Mouse (Mus musculus) hindbrain, embryonic 11.5 days (tissue): Measurements from ENCODE around the gene Dcp1a. TPM values are rescaled to one million over a fixed set of nuclear protein-coding genes. Genes with fewer than 3 reads are reported as not detected.

ENCODE experiments used
- ATAC-seq: fragments of 200-750 bp; cut with Nextera tagmentation; 2 replicates; pipeline ENCODE4 v1.8.0; 2017; ENCODE audit warnings: mild to moderate bottlenecking, moderate TSS enrichment, moderate library complexity; ENCODE audit not compliant: low FRiP score
- DNase-seq: peaks from one replicate; pipeline ENCODE4 v3.0.0-alpha.2; 2015; ENCODE audit warnings: low spot score
- H3K27ac ChIP-seq: fragments of 300-500 bp; sonication (generic); 2 replicates; pipeline ENCODE4 v1.5.1; 2014; ENCODE audit warnings: mild to moderate bottlenecking, low read depth, low read length
- H3K27me3 ChIP-seq: fragments of 300-500 bp; sonication (generic); 2 replicates; pipeline ENCODE4 v1.6.1; 2014; ENCODE audit warnings: mild to moderate bottlenecking, low read length, moderate library complexity, mixed read lengths; ENCODE audit not compliant: control insufficient read depth, insufficient read depth
- H3K36me3 ChIP-seq: fragments of 300-500 bp; sonication (generic); 2 replicates; pipeline ENCODE4 v1.6.1; 2014; ENCODE audit warnings: mild to moderate bottlenecking, low read length, moderate library complexity, mixed read lengths; ENCODE audit not compliant: control insufficient read depth, insufficient read depth
- H3K4me1 ChIP-seq: fragments of 300-500 bp; sonication (generic); replicated peaks from 2 replicates; pipeline ENCODE4 v1.6.1; 2014; ENCODE audit warnings: low read length, mixed read lengths; ENCODE audit not compliant: control insufficient read depth, insufficient read depth
- H3K4me2 ChIP-seq: fragments of 300-500 bp; sonication (generic); replicated peaks from 2 replicates; pipeline ENCODE4 v1.6.1; 2014; ENCODE audit warnings: mild to moderate bottlenecking, low read depth, low read length
- H3K4me3 ChIP-seq: fragments of 300-500 bp; sonication (generic); 2 replicates; pipeline ENCODE4 v1.5.1; 2014; ENCODE audit warnings: low read depth, low read length
- H3K9ac ChIP-seq: fragments of 300-500 bp; sonication (generic); 2 replicates; pipeline ENCODE4 v1.6.1; 2014; ENCODE audit warnings: low read depth, low read length
- H3K9me3 ChIP-seq: fragments of 300-500 bp; sonication (generic); 2 replicates; pipeline ENCODE4 v1.6.1; 2016; ENCODE audit warnings: low read length; ENCODE audit not compliant: control insufficient read depth
- WGBS: fragments of 180-500 bp; shearing (Covaris S2); extraction: QIAGEN DNeasy Blood & Tissue Kit; methylation state at CpG from one replicate; pipeline ENCODE4 v1.1.7; 2014; 5-methylcytosine and 5-hydroxymethylcytosine counted together
- polyA plus RNA-seq: library from polyadenylated mRNA; unstranded; fragments of >200 nt; fragmentation: Nextera tagmentation; extraction: Ambion mirVana; gene quantifications from 2 replicates; pipeline ENCODE4 v1.2.1, GENCODE M21; 2014

Dcp1a gene
- polyA plus RNA-seq, 1 experiment from 2014 or later = 27.4 TPM

DNA sequence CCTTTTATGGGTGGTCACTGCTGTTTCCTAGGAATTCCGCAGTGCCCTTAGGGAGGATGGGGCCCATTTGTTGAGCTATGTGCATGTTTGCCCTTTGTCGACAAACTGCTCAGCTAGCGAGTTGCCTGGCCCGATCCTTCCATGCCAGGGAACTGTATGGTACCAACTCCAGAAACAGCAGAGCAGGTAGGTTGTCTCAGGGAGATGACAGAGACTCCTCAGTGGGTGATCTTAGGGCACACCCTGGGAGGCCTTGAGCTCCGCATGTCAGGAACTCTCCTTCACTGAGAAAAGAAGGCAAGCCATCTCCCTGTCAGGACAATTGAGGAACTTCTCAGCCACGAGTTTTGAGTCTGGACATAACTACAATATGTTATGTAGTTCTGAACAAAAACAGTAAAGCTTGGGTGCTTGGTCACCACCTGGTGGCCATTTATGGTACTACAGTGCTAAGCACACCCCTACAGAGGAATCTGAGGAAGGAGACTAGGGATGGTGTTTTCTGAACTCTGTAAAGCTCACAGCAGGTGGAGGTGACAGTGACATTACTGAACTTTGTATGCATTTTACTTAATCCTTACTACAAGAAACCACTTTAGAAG, 94.7 kb downstream of the Dcp1a start:
- H3K27ac ChIP-seq = no peak overlapping the region
- H3K4me3 ChIP-seq = no peak overlapping the region
- no peaks in the 10 kb centered on the region for H3K9me3 ChIP-seq
- no peaks in the 10 kb centered on the region for H3K27me3 ChIP-seq
- H3K9ac ChIP-seq = no peak overlapping the region
- DNase-seq (peak; percentile 85), ATAC-seq (no peak)
- H3K4me1 ChIP-seq = no peaks in the 10 kb centered on the region
- H3K4me2 ChIP-seq = no peak overlapping the region
- H3K36me3 ChIP-seq = peaks cover 17% of the 10 kb centered on the region
- 69% methylated on average over 6 of the region's 6 CpGs for WGBS

DNA sequence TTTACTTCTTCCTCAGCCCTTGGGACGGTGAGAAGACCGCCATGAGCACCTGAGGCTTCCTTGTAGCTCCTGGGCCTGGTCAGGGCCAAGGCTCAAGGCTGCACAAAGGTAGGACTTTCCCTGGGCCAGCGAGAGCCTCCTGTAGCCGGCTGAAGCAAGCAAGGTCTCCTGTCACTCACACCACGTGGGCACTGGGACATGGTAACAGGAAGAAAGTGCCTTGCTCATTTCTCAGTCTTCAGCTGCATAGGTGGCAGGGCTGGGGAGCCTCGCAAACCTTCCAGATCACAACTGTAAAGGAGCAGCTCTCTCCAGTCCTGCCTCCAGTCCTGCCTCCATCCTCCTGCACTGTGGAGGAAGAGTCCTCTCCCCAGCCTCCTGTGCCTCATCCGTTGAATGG, 96.5 kb downstream of the Dcp1a start:
- H3K4me2 ChIP-seq = no peak overlapping the region
- no peaks in the 10 kb centered on the region for H3K4me1 ChIP-seq
- H3K27ac ChIP-seq = no peak overlapping the region
- ATAC-seq (no peak), DNase-seq (no peak)
- H3K27me3 ChIP-seq = no peaks in the 10 kb centered on the region
- peaks cover 13% of the 10 kb centered on the region for H3K36me3 ChIP-seq
- no peak overlapping the region for H3K9ac ChIP-seq
- WGBS = 84% methylated on average over 7 of the region's 7 CpGs
- no peaks in the 10 kb centered on the region for H3K9me3 ChIP-seq
- no peak overlapping the region for H3K4me3 ChIP-seq

DNA sequence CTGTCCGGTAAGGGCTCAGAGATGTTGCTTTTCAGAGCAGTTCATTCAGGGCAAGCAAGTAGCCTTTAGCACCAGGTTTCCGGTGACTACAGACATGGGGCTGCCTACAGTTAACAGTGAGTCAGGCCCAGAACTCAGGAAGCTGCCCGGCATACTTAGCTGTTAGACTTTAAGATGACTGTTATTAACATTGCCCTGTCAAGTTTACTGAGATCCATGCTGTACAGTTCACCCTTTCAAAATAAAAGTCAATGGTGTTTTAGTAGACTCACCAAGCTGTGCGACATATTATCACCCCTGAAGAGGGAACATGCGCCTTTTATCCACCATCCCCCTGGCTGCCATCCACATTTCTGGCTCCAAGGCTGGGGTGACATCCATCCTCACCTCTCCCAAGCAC, 96.9 kb downstream of the Dcp1a start:
- WGBS = 91% methylated on average over 5 of the region's 5 CpGs
- ATAC-seq (no peak), DNase-seq (no peak)
- Histone ChIP-seq H3K9ac (no peak overlapping the region), H3K4me2 (no peak overlapping the region), H3K4me3 (no peak overlapping the region), H3K36me3 (peaks cover 13% of the 10 kb centered on the region), H3K9me3 (no peaks in the 10 kb centered on the region), H3K27me3 (no peaks in the 10 kb centered on the region), H3K27ac (no peak overlapping the region), H3K4me1 (no peaks in the 10 kb centered on the region)

Other genes with a start within 250 kb of the Dcp1a start
- 1.2 and 2.9 TPM in 2 replicates for gene Cacna1d, start 11.9 kb downstream of the Dcp1a start, polyA plus RNA-seq
- 65.8 and 131 TPM in 2 replicates for gene Tkt, start 68.8 kb downstream of the Dcp1a start, polyA plus RNA-seq
- 27.4 and 29.4 TPM in 2 replicates for gene Prkcd, start 146.7 kb downstream of the Dcp1a start, polyA plus RNA-seq
- 13.2 and 13.6 TPM in 2 replicates for gene Rft1, start 174.8 kb downstream of the Dcp1a start, polyA plus RNA-seq
- 20.2 and 21.2 TPM in 2 replicates for gene Sfmbt1, start 235.3 kb downstream of the Dcp1a start, polyA plus RNA-seq